Mouse (Mus musculus) liver, adult 2 months (tissue): ENCODE results near the gene Prf1. TPM values are rescaled to one million over a fixed set of nuclear protein-coding genes. Genes with fewer than 3 reads are reported as not detected.
A peak's percentile ranks its signal among the peaks of the same experiment; 100 is the strongest.

Source experiments
- DNase-seq: peaks from one replicate; pipeline ENCODE4 v3.0.0-alpha.2; 2011; ENCODE audit warnings: low read depth, low spot score; ENCODE audit errors: extremely low read depth
- H3K27ac ChIP-seq: fragments of 200-500 bp; replicated peaks from 2 replicates; pipeline ENCODE4 v1.5.1; 2012; ENCODE audit warnings: low read depth, mild to moderate bottlenecking, control low read depth, inconsistent platforms, low read length; ENCODE audit not compliant: insufficient read depth
- H3K27me3 ChIP-seq: fragments of 200-500 bp; 2 replicates; pipeline ENCODE4 v1.6.1; 2012; ENCODE audit warnings: mild to moderate bottlenecking, moderate library complexity, low read length, inconsistent platforms; ENCODE audit not compliant: control insufficient read depth, insufficient read depth
- H3K36me3 ChIP-seq: fragments of 200-500 bp; 2 replicates; pipeline ENCODE4 v1.6.1; 2012; ENCODE audit warnings: low read length, inconsistent platforms; ENCODE audit not compliant: control insufficient read depth, insufficient read depth
- H3K4me1 ChIP-seq: fragments of 200-500 bp; 2 replicates; pipeline ENCODE4 v1.6.1; 2011; ENCODE audit warnings: low read length; ENCODE audit not compliant: control insufficient read depth, insufficient read depth
- H3K4me3 ChIP-seq: fragments of 200-500 bp; 2 replicates; pipeline ENCODE4 v1.5.1; 2011; ENCODE audit warnings: low read depth, mild to moderate bottlenecking, control low read depth, low read length, moderate library complexity; ENCODE audit not compliant: insufficient read depth
- H3K79me2 ChIP-seq: fragments of 200-500 bp; 2 replicates; pipeline ENCODE4 v1.6.1; 2012; ENCODE audit warnings: inconsistent platforms, mild to moderate bottlenecking, low read length, moderate library complexity; ENCODE audit not compliant: control insufficient read depth, insufficient read depth
- H3K9ac ChIP-seq: fragments of 200-500 bp; 2 replicates; pipeline ENCODE4 v1.6.1; 2012; ENCODE audit warnings: low read depth, mild to moderate bottlenecking, control low read depth, inconsistent platforms, low read length
- CTCF ChIP-seq: fragments of 200-500 bp; IDR thresholded peaks from 2 replicates; pipeline ENCODE4 v1.5.1; 2011; ENCODE audit warnings: low read depth, low read length, control low read depth
- POLR2A ChIP-seq: fragments of 200-500 bp; IDR thresholded peaks from 2 replicates; pipeline ENCODE4 v1.6.1; 2011; ENCODE audit warnings: low read length, control low read depth; ENCODE audit not compliant: insufficient read depth; ENCODE audit errors: extremely low read depth
- WGBS: fragments of 180-500 bp; shearing (Covaris S2); methylation state at CpG from one replicate; pipeline ENCODE4 v1.1.7; 2018; 5-methylcytosine and 5-hydroxymethylcytosine counted together
- polyA plus RNA-seq: library from polyadenylated mRNA; depleted of rRNA; stranded (reverse); fragments of >200 nt; gene quantifications from 2 replicates; pipeline ENCODE4 v1.2.3, GENCODE M21; 2012
- total RNA-seq: library from RNA; depleted of rRNA; stranded (reverse); fragments of >200 nt; gene quantifications from 2 replicates; pipeline ENCODE4 v1.2.3, GENCODE M21; 2014

Gene Prf1
- total and polyA plus RNA-seq, 2 experiments = 0.18 to 0.28 TPM

DNA sequence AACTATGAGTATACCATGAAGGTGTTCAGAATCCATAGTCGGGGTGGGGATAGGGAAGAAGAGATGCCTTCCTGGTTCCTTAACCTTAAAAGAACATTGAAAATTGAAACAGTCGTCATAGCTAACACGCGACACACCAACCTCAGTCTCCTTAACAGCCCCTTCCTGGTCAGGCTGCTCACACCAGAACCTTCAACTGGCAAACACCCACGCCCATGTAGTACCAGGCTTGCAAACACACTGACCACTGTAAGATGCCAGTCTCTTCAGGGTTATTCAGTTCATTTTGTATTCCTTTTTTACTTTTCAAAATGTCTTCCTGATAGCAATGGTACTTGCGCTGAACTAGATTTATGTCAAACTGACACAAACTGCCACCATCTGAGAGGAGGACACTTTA lies 20.6 kb upstream of the Prf1 start:
- H3K27me3 ChIP-seq = peaks cover 2% of the 10 kb centered on the region; the same call in 1 of the 2 replicates
- peaks cover 9% of the 10 kb centered on the region; the same call in 1 of the 2 replicates for H3K4me1 ChIP-seq
- no peak for TF ChIP-seq CTCF
- no peak overlapping the region for H3K27ac ChIP-seq
- H3K36me3 ChIP-seq = no peaks in the 10 kb centered on the region
- H3K4me3 ChIP-seq = no peak overlapping the region
- WGBS = 95% methylated on average over 6 of the region's 6 CpGs
- DNase-seq = no peak
- no peaks in the 10 kb centered on the region for H3K79me2 ChIP-seq
- no peak overlapping the region for H3K9ac ChIP-seq

DNA sequence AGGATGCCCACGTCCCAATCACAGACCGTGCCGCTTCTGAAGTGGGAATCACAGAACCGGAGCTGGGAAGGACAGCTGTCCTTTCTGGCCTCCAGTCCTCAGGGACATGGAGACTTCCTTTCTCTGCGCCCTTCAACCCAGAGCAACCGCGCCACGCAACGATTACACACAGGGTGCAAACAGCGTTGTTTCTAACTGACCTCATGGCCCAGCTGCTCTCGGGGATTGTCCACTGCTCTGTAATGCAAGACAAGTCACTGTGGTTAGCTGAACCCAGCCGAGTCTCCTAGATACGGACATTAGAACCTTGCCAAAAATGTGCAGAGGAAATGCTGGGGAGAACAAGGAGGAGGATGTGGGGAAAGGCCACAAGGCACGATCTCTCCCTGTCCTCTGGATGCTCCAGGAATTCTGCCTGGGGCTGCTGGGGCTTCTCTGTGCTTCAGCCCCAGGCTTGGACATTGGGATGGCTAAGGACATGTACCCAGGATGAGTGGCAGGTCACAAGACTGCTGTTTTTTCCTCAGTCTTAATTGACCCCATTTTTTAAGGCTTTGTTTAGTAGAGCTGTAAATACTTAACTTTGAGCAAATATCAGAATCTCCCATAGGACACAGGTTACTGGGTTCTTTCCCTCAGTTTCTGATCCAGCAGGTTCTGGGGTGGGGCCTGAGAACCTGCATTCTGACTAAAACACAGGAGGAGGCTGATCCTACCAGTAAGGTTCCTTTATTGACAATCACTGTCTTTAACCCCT lies 19.5 kb upstream of the Prf1 start:
- peak overlapping the region; percentile 2; the same call in 1 of the 2 replicates for H3K27ac ChIP-seq
- H3K36me3 ChIP-seq = no peaks in the 10 kb centered on the region
- H3K4me1 ChIP-seq = peaks cover 9% of the 10 kb centered on the region; the same call in 1 of the 2 replicates
- WGBS = 18% methylated on average over 14 of the region's 14 CpGs
- TF ChIP-seq POLR2A (no peak), CTCF (no peak)
- no peaks in the 10 kb centered on the region for H3K27me3 ChIP-seq
- DNase-seq = peak; percentile 76
- H3K79me2 ChIP-seq = no peaks in the 10 kb centered on the region
- H3K4me3 ChIP-seq = no peak overlapping the region
- 0 out of 2 replicates have a peak overlapping the region, but pooled peaks have one; percentile 4 for H3K9ac ChIP-seq

DNA sequence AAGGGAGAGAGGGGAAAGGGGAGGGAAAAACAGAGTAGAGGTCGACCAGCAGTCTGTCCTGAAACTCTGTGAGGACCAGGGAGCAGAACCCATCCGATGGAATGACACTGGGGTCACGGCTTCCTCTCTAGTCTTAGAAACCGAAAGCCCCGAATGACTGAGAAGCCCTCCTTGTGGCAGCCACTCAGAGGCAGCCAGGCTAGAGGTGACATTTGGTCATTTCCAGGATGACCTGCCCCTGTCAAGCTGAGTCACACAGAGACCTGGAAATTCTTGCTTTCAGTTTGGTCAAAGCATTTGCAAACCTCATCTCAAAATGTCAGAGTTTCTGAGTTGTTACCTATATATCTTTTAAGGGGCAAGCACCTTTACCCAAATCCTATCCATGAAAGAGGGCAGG lies 16.5 kb upstream of the Prf1 start:
- 67% methylated on average over 5 of the region's 5 CpGs for WGBS
- no peak overlapping the region for H3K27ac ChIP-seq
- H3K4me1 ChIP-seq = peaks cover 12% of the 10 kb centered on the region; the same call in 1 of the 2 replicates
- no peak for DNase-seq
- no peaks in the 10 kb centered on the region for H3K27me3 ChIP-seq
- H3K9ac ChIP-seq = no peak overlapping the region
- H3K79me2 ChIP-seq = no peaks in the 10 kb centered on the region
- no peak overlapping the region for H3K4me3 ChIP-seq
- TF ChIP-seq POLR2A (no peak), CTCF (no peak)
- no peaks in the 10 kb centered on the region for H3K36me3 ChIP-seq

DNA sequence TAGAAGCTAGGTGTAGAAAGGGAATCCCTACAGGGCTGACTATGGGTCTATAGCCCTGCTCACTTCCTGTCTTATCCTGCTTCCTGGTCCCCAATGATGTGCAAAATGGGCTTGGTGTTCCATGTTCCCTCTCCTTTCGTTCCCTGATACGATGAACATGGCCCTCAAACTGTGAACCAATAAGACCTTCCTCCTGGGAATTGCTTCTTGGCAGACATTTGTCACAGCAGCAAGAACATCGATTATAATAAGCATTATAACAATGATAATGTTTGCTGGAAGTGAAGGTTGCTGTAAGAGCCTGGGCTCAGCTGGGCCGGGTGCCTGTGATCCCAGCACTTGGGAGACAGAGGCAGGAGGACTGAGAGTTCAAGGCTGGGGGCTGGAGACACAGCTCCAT lies 13.3 kb upstream of the Prf1 start:
- no peaks in the 10 kb centered on the region for H3K79me2 ChIP-seq
- 85% methylated on average over 4 of the region's 4 CpGs for WGBS
- no peak for TF ChIP-seq POLR2A
- no peak for TF ChIP-seq CTCF
- H3K27me3 ChIP-seq = no peaks in the 10 kb centered on the region
- H3K9ac ChIP-seq = no peak overlapping the region
- no peak overlapping the region for H3K4me3 ChIP-seq
- no peak for DNase-seq
- peaks cover 6% of the 10 kb centered on the region; the same call in 1 of the 2 replicates for H3K4me1 ChIP-seq
- no peak overlapping the region for H3K27ac ChIP-seq
- no peaks in the 10 kb centered on the region for H3K36me3 ChIP-seq

DNA sequence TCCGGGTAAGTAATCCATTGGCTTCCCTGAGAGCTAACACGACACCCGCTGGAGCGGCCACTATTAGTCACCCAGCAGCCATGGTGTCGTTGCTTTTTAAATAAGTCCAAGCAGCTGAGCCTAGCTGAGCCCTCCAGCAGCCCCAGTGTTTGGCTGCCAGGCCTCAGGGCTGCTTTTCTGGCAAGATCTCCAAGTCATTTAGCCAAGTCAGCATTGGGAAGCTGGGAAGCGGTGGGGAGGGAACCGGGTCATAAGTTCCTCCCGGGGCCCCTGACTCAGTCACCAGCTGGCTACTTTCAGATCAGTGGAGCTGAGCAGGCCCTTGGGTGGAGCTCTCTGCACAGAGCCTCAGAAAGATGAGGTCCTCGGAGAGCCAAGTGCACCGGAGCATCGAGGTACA lies 12.4 kb upstream of the Prf1 start:
- DNase-seq = no peak
- 0 out of 2 replicates have a peak overlapping the region, but pooled peaks have one; percentile 11 for H3K27ac ChIP-seq
- TF ChIP-seq CTCF (no peak), POLR2A (no peak)
- H3K4me1 ChIP-seq = peaks cover 6% of the 10 kb centered on the region; the same call in 1 of the 2 replicates
- no peaks in the 10 kb centered on the region for H3K79me2 ChIP-seq
- H3K36me3 ChIP-seq = no peaks in the 10 kb centered on the region
- H3K4me3 ChIP-seq = no peak overlapping the region
- no peaks in the 10 kb centered on the region for H3K27me3 ChIP-seq
- WGBS = 69% methylated on average over 11 of the region's 11 CpGs
- H3K9ac ChIP-seq = no peak overlapping the region

DNA sequence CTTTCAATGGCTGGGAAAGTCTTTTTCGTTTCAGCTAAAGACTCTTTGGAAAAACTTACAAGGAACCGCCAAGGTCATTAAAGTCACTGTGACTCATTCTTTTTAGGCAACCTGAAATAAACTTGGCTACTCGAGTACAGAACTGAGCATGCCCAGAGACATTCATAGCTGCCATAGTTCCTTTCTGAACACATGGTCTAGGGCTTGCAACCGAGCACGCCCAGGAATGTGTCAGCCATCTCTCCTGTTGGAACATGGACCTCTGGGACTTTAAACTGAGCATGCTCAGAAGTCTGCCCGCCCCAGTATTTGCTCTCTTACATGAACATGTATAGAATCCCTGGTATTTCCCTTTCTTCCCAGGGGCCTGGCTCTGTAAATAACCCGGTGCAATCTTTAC lies 11.4 kb upstream of the Prf1 start:
- no peaks in the 10 kb centered on the region for H3K27me3 ChIP-seq
- H3K79me2 ChIP-seq = no peaks in the 10 kb centered on the region
- peaks cover 6% of the 10 kb centered on the region; the same call in 1 of the 2 replicates for H3K4me1 ChIP-seq
- no peak overlapping the region for H3K9ac ChIP-seq
- TF ChIP-seq CTCF = no peak
- TF ChIP-seq POLR2A = no peak
- H3K36me3 ChIP-seq = no peaks in the 10 kb centered on the region
- WGBS = 80% methylated on average over 7 of the region's 7 CpGs
- no peak overlapping the region for H3K27ac ChIP-seq
- no peak for DNase-seq
- H3K4me3 ChIP-seq = no peak overlapping the region
